Mouse (Mus musculus) heart, postnatal 0 days (tissue): ENCODE measurements around the gene Gm49661.

Experiments used
- CTCF ChIP-seq: IDR thresholded peaks from 2 replicates; pipeline ENCODE4 v1.5.1; 2016; ENCODE audit warnings: antibody characterized with exemption, control low read depth, low read depth
- EP300 ChIP-seq: IDR thresholded peaks from 2 replicates; pipeline ENCODE4 v1.6.1; 2016; ENCODE audit warnings: antibody characterized with exemption, low read depth

DNA sequence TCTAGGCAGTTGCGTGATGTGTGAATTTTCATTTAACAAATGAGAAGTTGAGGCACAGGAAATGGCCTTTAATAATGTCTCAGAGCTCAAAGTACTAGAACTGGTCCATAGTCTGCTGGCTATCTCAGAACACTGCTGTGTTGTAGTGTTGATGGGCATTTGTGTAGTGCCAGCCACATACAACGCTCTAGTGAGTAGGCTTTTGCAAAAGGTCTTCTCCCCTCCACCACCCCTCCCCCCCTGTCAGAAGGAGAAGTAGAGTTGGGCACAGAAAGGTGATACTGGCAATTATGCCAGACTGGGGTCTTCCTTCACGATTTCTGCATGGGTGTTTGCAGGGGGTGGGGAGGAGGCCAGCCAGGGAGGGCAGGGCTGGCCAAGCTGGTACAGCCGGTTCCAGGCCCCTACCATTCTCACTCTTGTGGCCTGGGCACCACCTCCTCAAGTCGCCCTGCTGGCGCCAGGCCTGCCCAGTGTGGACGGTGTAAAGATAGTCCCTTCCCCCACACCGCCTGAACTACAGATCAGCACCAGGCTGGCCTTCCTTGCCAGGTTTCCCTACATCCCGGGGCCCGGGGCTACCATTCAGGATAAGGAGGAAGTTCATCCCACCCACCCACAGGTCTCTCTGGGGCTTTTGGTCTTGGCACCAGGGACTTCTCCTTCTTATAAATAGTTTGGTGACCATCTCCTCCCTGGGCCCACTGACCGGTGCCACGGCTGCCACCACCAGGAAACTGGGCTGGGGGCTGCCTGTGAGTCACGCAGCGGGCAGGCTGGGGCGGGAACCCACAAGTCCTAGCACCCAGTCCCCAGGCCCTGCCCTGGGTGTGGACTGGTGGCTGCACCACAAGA is 12.6 kb upstream of the Gm49661 start:
- no peak for TF ChIP-seq CTCF
- TF ChIP-seq EP300 = no peak
